Mouse (Mus musculus): ENCODE measurements at regions not wholly inside any gene's neighbourhood (a gene's known extent, or its start where the extent isn't known, plus 50 kb on each side); places are given as distances from the start of the nearest gene placed in this dataset.
"Not testable (repeated sequence)": the region's sequence is repeated elsewhere in the genome, so short reads cannot be mapped to it uniquely, and the experiment has no call there.

- no peak for DNase-seq (ENCODE audit: low spot score in 2 of 2)
These were observed 1372.5 kb upstream of the Rag2 start for GRCm38 (mm10) chr2:100252006-100252405.

- DNase-seq (ENCODE audit: low spot score in 2 of 2) = no peak
These were observed 1365.2 kb upstream of the Rag2 start for GRCm38 (mm10) chr2:100259136-100259853.

GRCm38 (mm10) chr2:100306516-100306915 lies 1318.0 kb upstream of the Rag2 start:
- no peak for DNase-seq (ENCODE audit: low spot score in 2 of 2)

GRCm38 (mm10) chr2:100312750-100313275 lies 1311.7 kb upstream of the Rag2 start:
- DNase-seq (ENCODE audit: low spot score in 2 of 2) = no peak

GRCm38 (mm10) chr2:100320461-100320860 lies 1304.1 kb upstream of the Rag2 start:
- no peak for DNase-seq (ENCODE audit: low spot score in 2 of 2)

- no peak for DNase-seq (ENCODE audit: low spot score in 2 of 2)
These were observed 1283.8 kb upstream of the Rag2 start for GRCm38 (mm10) chr2:100340713-100341112.

- no peak for DNase-seq (ENCODE audit: low spot score in 2 of 2)
These were observed 1279.5 kb upstream of the Rag2 start for GRCm38 (mm10) chr2:100344921-100345425.

GRCm38 (mm10) chr2:100365616-100366015 lies 1258.9 kb upstream of the Rag2 start:
- DNase-seq (ENCODE audit: low spot score in 2 of 2) = not testable (repeated sequence)

- no peak for DNase-seq (ENCODE audit: low spot score in 2 of 2)
These were observed 1224.7 kb upstream of the Rag2 start for GRCm38 (mm10) chr2:100399776-100400175.

GRCm38 (mm10) chr2:100426661-100427060 lies 1197.9 kb upstream of the Rag2 start:
- peak in 1 of 2 experiments; percentile 27 for DNase-seq (ENCODE audit: low spot score in 2 of 2)

- DNase-seq (ENCODE audit: low spot score in 2 of 2) = no peak
These were observed 1189.5 kb upstream of the Rag2 start for GRCm38 (mm10) chr2:100434991-100435390.

- DNase-seq (ENCODE audit: low spot score in 2 of 2) = no peak
These were observed 1178.7 kb upstream of the Rag2 start for GRCm38 (mm10) chr2:100445868-100446267.

- DNase-seq (ENCODE audit: low spot score in 2 of 2) = no peak
These were observed 1178.2 kb upstream of the Rag2 start for GRCm38 (mm10) chr2:100446332-100446731.

GRCm38 (mm10) chr2:100459641-100460040 lies 1164.9 kb upstream of the Rag2 start:
- DNase-seq (ENCODE audit: low spot score in 2 of 2) = not testable (repeated sequence)

GRCm38 (mm10) chr2:100486229-100486628 lies 1138.3 kb upstream of the Rag2 start:
- DNase-seq (ENCODE audit: low spot score in 2 of 2) = not testable (repeated sequence)

- DNase-seq (ENCODE audit: low spot score in 2 of 2) = not testable (repeated sequence)
These were observed 1119.4 kb upstream of the Rag2 start for GRCm38 (mm10) chr2:100505114-100505513.
